Mouse (Mus musculus) bone marrow macrophage, adult 2 months (primary cell): ENCODE results near the gene Stox2.

Source experiments
- CTCF ChIP-seq: IDR thresholded peaks from 2 replicates; pipeline ENCODE4 v1.5.1; 2012; ENCODE audit warnings: low read depth, mild to moderate bottlenecking, low read length, moderate library complexity
- POLR2A ChIP-seq: IDR thresholded peaks from 2 replicates; pipeline ENCODE4 v1.6.1; 2012; ENCODE audit warnings: mild to moderate bottlenecking, low read depth, low read length, borderline replicate concordance

DNA sequence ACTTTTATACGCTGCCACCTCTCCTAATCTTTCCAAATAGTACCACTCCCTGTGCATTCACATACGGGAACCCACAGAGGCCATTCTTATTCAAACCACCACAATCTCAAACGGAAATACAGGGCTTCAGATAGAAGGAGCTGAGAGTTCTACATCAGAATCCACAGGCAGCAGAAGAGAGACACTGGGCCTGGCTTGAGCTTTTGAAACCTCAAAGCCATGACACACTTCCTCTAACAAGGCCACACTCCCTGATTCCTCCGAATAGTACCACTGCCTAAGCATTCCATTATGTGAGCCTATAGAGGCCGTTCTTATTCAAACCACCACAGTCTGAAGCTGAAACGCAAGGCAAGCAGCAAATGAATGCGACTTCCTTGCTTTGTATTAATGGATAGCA, 69.5 kb downstream of the Stox2 start:
- TF ChIP-seq CTCF = no peak
- TF ChIP-seq POLR2A = no peak
